In genomic region chr1:179065294-179065601, GRCm38 (mm10) we compare ENCODE assay signal across 23 mouse cellular contexts.
A peak's percentile ranks its signal among the peaks of the same experiment; 100 is the strongest.
DNase-seq lines count a peak whose midpoint lies in the region; ATAC-seq and TF ChIP-seq lines count a peak whose summit lies in the region.
"Had no signal": no experiment of that assay in that cellular context is flagged by ENCODE, and none has a peak within 500 bp of the region (broad histone marks: within the 10 kb centered on the region; RNA-seq: fewer than 3 reads in every experiment).

No protein-coding gene starts in this region.

- TF ChIP-seq CTCF in intestine, postnatal 0 days (IDR thresholded peaks at IDR 0.05; ENCODE audit: low read depth) = no peak
- TF ChIP-seq CTCF in brain, embryonic 14.5 days (IDR thresholded peaks at IDR 0.05; ENCODE audit: borderline replicate concordance, extremely low read depth, insufficient read depth, insufficient read length) = no peak

- peak overlapping the region; percentile 29; the same call in 1 of the 2 replicates for H3K27ac ChIP-seq in intestine, embryonic 14.5 days (ENCODE audit: low read depth)
- H3K27ac ChIP-seq in intestine, postnatal 0 days (ENCODE audit: low read depth, low read length) = no peak overlapping the region
- H3K27ac ChIP-seq in stomach, embryonic 16.5 days (ENCODE audit: low read length) = peak overlapping the region; percentile 25
- H3K27ac ChIP-seq: embryonic facial prominence, embryonic 15.5 days; hindbrain, postnatal 0 days; kidney, postnatal 0 days; limb, embryonic 12.5 days; neural tube, embryonic 13.5 days had no signal

- TF ChIP-seq POLR2A in brain, embryonic 14.5 days (IDR thresholded peaks at IDR 0.05; ENCODE audit: borderline replicate concordance, extremely low read depth, insufficient read depth, insufficient read length, poor library complexity, severe bottlenecking) = no peak

- no peaks in the 10 kb centered on the region for H3K9me3 ChIP-seq in intestine, embryonic 14.5 days (ENCODE audit: control insufficient read depth, low read length)
- no peaks in the 10 kb centered on the region for H3K9me3 ChIP-seq in intestine, postnatal 0 days (ENCODE audit: control insufficient read depth)
- H3K9me3 ChIP-seq in stomach, embryonic 16.5 days (replicated peaks; ENCODE audit: control insufficient read depth, low read length) = no peaks in the 10 kb centered on the region
- H3K9me3 ChIP-seq: embryonic facial prominence, embryonic 15.5 days; limb, embryonic 12.5 days; neural tube, embryonic 13.5 days had no signal

- H3K4me1 ChIP-seq in intestine, embryonic 14.5 days (replicated peaks; ENCODE audit: control insufficient read depth, insufficient read depth, low read length) = peaks cover 42% of the 10 kb centered on the region
- no peaks in the 10 kb centered on the region for H3K4me1 ChIP-seq in intestine, postnatal 0 days (replicated peaks; ENCODE audit: control insufficient read depth, insufficient read depth, low read length)
- peaks cover 35% of the 10 kb centered on the region for H3K4me1 ChIP-seq in stomach, embryonic 16.5 days (ENCODE audit: control insufficient read depth, insufficient read depth, low read length)

- H3K4me2 ChIP-seq in intestine, embryonic 14.5 days (ENCODE audit: low read length) = no peak overlapping the region
- H3K4me2 ChIP-seq in intestine, postnatal 0 days (replicated peaks; ENCODE audit: low read depth) = no peak overlapping the region
- no peak overlapping the region for H3K4me2 ChIP-seq in stomach, embryonic 16.5 days (ENCODE audit: low read depth, low read length)
- H3K4me2 ChIP-seq: embryonic facial prominence, embryonic 15.5 days; limb, embryonic 12.5 days; liver, embryonic 11.5 days; neural tube, embryonic 13.5 days had no signal

- WGBS in intestine, embryonic 14.5 days = 76% methylated on average over 2 of the region's 2 CpGs
- 80% methylated on average over 2 of the region's 2 CpGs for WGBS in intestine, postnatal 0 days
- WGBS in stomach, embryonic 16.5 days = 78% methylated on average over 2 of the region's 2 CpGs

- no peak for ATAC-seq in intestine, embryonic 14.5 days (replicated peaks; ENCODE audit: low FRiP score, low TSS enrichment, low read depth)
- ATAC-seq in intestine, postnatal 0 days = no peak
- ATAC-seq in stomach, embryonic 16.5 days (ENCODE audit: insufficient read depth, low FRiP score) = no peak
- ATAC-seq: CD4-positive, CD25-positive, alpha-beta regulatory T cell, adult 4 months; midbrain, embryonic 16.5 days had no signal

- H3K9ac ChIP-seq in intestine, embryonic 14.5 days (ENCODE audit: low read length) = no peak overlapping the region
- no peak overlapping the region for H3K9ac ChIP-seq in intestine, postnatal 0 days (ENCODE audit: low read depth, low read length)
- H3K9ac ChIP-seq in stomach, embryonic 16.5 days (ENCODE audit: low read length) = no peak overlapping the region
- H3K9ac ChIP-seq: embryonic facial prominence, embryonic 15.5 days; limb, embryonic 12.5 days; neural tube, embryonic 13.5 days had no signal

- no peak overlapping the region for H3K4me3 ChIP-seq in intestine, embryonic 14.5 days (ENCODE audit: low read depth, low read length)
- no peak overlapping the region for H3K4me3 ChIP-seq in intestine, postnatal 0 days (ENCODE audit: low read depth, low read length)
- H3K4me3 ChIP-seq in stomach, embryonic 16.5 days (replicated peaks; ENCODE audit: low read length) = no peak overlapping the region
- H3K4me3 ChIP-seq: embryonic facial prominence, embryonic 15.5 days; limb, embryonic 12.5 days; myocyte; neural tube, embryonic 13.5 days had no signal

- H3K27me3 ChIP-seq in intestine, embryonic 14.5 days (replicated peaks; ENCODE audit: control insufficient read depth, insufficient read depth, low read length) = no peaks in the 10 kb centered on the region
- H3K27me3 ChIP-seq in intestine, postnatal 0 days (replicated peaks; ENCODE audit: control insufficient read depth, insufficient read depth, low read length) = no peaks in the 10 kb centered on the region
- no peaks in the 10 kb centered on the region for H3K27me3 ChIP-seq in stomach, embryonic 16.5 days (ENCODE audit: control insufficient read depth, insufficient read depth, low read length)
- H3K27me3 ChIP-seq: embryonic facial prominence, embryonic 15.5 days; limb, embryonic 12.5 days; neural tube, embryonic 13.5 days had no signal

- no peaks in the 10 kb centered on the region for H3K36me3 ChIP-seq in intestine, embryonic 14.5 days (ENCODE audit: control insufficient read depth, insufficient read depth, low read length)
- no peaks in the 10 kb centered on the region for H3K36me3 ChIP-seq in intestine, postnatal 0 days (ENCODE audit: control insufficient read depth, insufficient read depth)
- H3K36me3 ChIP-seq in stomach, embryonic 16.5 days (ENCODE audit: control insufficient read depth, insufficient read depth, low read length) = no peaks in the 10 kb centered on the region
- H3K36me3 ChIP-seq: embryonic facial prominence, embryonic 15.5 days; limb, embryonic 12.5 days; neural tube, embryonic 13.5 days had no signal

- peak; percentile 44 for DNase-seq in embryo, embryonic 10.5 days (ENCODE audit: low spot score)
- no peak for DNase-seq in embryo, embryonic 11 days
- no peak for DNase-seq in intestine, embryonic 14.5 days (ENCODE audit: low spot score)
- peak; percentile 44 for DNase-seq in brain, embryonic 14.5 days (ENCODE audit: low read depth)
- DNase-seq in layer of hippocampus, postnatal 36 days = no peak
- DNase-seq: adrenal gland, postnatal 25 days; gastrocnemius, postnatal 36 days; kidney, adult 2 months; lung, adult 18-20 months; retina, postnatal 1 day; thymus, adult 2 months; thymus, postnatal 4 days had no signal

Comparison
In these comparisons a context has a peak if more than half of its experiments do, and no peak if none do; other contexts are left out.
1. DNase-seq: peak in embryo, embryonic 10.5 days (single experiment) and brain, embryonic 14.5 days (single experiment); none in embryo, embryonic 11 days (single experiment), intestine, embryonic 14.5 days (single experiment) and layer of hippocampus, postnatal 36 days (0 of 2).